Mouse (Mus musculus) neural tube, embryonic 13.5 days (tissue): ENCODE measurements at regions not wholly inside any gene's neighbourhood (a gene's known extent, or its start where the extent isn't known, plus 50 kb on each side); places are given as distances from the start of the nearest gene placed in this dataset.

Source experiments
- ATAC-seq: fragments of 200-750 bp; cut with Nextera tagmentation; 2 replicates; pipeline ENCODE4 v1.8.0; 2017; ENCODE audit warnings: low read depth, mild to moderate bottlenecking, moderate TSS enrichment, moderate library complexity
- H3K27ac ChIP-seq: fragments of 300-500 bp; sonication (generic); replicated peaks from 2 replicates; pipeline ENCODE4 v1.5.1; 2015; ENCODE audit warnings: moderate library complexity, mild to moderate bottlenecking, inconsistent platforms
- H3K27me3 ChIP-seq: fragments of 300-500 bp; sonication (generic); 2 replicates; pipeline ENCODE4 v1.6.1; 2015; ENCODE audit warnings: mild to moderate bottlenecking, inconsistent platforms
- H3K36me3 ChIP-seq: fragments of 300-500 bp; sonication (generic); 2 replicates; pipeline ENCODE4 v1.6.1; 2015; ENCODE audit warnings: mild to moderate bottlenecking, inconsistent platforms
- H3K4me1 ChIP-seq: fragments of 300-500 bp; sonication (generic); replicated peaks from 2 replicates; pipeline ENCODE4 v1.6.1; 2015; ENCODE audit warnings: inconsistent platforms
- H3K4me2 ChIP-seq: fragments of 300-500 bp; sonication (generic); 2 replicates; pipeline ENCODE4 v1.6.1; 2015; ENCODE audit warnings: inconsistent platforms, mild to moderate bottlenecking, moderate library complexity
- H3K4me3 ChIP-seq: fragments of 300-500 bp; sonication (generic); 2 replicates; pipeline ENCODE4 v1.5.1; 2015; ENCODE audit warnings: mild to moderate bottlenecking, inconsistent platforms
- H3K9ac ChIP-seq: fragments of 300-500 bp; sonication (generic); 2 replicates; pipeline ENCODE4 v1.6.1; 2015; ENCODE audit warnings: moderate library complexity, mild to moderate bottlenecking, inconsistent platforms
- H3K9me3 ChIP-seq: fragments of 300-500 bp; sonication (generic); 2 replicates; pipeline ENCODE4 v1.6.1; 2016; ENCODE audit warnings: inconsistent platforms
- WGBS: fragments of 180-500 bp; shearing (Covaris S2); methylation state at CpG from one replicate; pipeline ENCODE4 v1.1.7; 2015; 5-methylcytosine and 5-hydroxymethylcytosine counted together

DNA sequence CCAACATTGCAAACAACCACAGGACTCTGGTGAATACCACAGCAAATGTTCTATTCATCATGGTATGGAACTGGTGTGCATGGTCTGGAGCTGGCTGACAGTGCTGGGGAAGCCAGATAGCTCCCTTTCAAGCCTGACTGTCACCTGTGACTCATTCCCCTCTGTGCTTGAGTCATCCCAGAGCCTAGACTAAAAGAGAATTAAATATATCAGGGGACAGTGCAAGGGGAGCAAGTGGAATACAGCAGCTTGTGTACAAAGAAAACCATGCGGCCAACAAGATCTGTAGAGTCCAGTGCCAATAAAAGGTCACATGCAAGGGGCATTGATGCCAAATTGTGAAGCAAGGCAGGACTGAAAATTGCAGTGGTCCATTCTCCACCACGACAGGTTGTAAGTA is 117.7 kb downstream of the Pah start:
- Histone ChIP-seq H3K27ac (no peak overlapping the region), H3K9me3 (no peaks in the 10 kb centered on the region), H3K4me1 (no peaks in the 10 kb centered on the region), H3K9ac (no peak overlapping the region), H3K36me3 (no peaks in the 10 kb centered on the region), H3K4me3 (no peak overlapping the region), H3K27me3 (no peaks in the 10 kb centered on the region), H3K4me2 (no peak overlapping the region)
- ATAC-seq = no peak
- 85% methylated on average over 2 of the region's 2 CpGs for WGBS

DNA sequence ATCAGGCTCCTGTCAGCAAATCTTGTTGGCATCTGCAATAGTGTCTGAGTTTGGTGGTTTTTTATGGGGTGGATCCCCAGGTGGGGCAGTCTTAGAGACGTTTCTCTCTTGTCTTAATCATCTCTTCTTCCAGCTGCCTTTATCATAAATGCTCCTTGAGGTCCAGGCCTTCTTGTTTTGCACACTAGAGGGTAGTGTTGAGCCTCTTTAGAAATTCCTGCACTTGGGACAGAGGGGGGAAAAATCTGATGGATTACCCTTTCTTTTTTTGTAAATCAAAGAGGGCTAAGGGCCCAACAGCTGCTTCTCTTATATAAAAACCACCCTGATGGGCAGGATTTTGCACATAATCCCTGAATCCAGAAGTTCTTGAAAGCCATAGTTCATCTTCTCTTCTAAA is 127.5 kb downstream of the Pah start:
- Histone ChIP-seq H3K27ac (no peak overlapping the region), H3K4me2 (no peak overlapping the region), H3K36me3 (no peaks in the 10 kb centered on the region), H3K4me1 (peaks cover 8% of the 10 kb centered on the region), H3K27me3 (no peaks in the 10 kb centered on the region), H3K9me3 (no peaks in the 10 kb centered on the region), H3K9ac (no peak overlapping the region), H3K4me3 (no peak overlapping the region)
- 22% methylated on average over 1 of the region's 1 CpGs for WGBS
- no peak for ATAC-seq

DNA sequence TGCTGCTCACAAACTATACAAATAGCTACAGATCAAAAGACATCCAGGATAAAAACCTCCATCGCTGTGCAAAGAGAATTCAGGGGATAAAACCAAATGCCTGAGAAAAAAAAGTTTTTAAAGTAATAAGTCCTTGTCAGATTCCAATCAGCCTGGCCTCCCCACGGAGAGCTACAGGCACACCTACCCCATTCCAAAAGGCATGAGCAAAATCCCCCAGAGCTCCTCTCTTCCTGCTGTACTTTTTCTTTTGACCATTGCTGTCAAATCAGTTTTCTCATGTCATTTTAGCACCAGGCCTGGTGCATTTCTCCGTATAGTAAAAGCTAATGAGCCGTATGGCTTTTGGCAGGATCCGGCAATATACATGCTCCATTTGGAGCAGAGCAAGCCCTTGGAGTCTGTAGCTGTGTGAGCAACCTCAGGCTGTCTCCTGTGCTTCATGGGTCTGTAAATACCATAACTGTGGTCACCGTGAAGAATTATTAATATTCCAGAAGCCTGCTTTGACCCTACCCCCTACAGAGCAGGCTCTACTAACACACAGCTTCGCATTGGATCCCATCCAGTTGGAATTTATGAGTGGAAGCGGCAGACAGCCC is 130.6 kb downstream of the Pah start:
- ATAC-seq = no peak
- Histone ChIP-seq H3K36me3 (no peaks in the 10 kb centered on the region), H3K27me3 (no peaks in the 10 kb centered on the region), H3K27ac (no peak overlapping the region), H3K4me3 (no peak overlapping the region), H3K9me3 (no peaks in the 10 kb centered on the region), H3K4me1 (peaks cover 8% of the 10 kb centered on the region), H3K9ac (no peak overlapping the region), H3K4me2 (no peak overlapping the region)
- WGBS = 70% methylated on average over 8 of the region's 8 CpGs

DNA sequence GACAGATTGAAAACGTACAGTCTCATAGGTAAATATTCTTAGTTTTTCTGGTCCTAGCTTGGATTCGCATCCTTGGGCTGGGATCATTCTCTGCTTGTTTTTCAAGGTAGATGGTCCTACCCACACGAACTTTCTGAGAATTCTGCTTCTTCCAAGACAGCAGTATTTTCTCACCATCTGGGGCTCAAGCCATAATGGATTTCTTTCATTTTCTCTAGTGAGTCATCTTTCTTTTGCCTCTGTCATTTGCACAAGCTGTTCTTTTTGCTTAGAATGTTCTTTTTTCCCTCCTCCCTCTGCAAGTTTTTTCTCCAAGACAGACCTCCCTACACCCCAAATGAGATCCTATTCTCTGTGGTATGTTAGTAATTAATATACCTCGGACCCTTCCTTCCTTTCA is 132.5 kb downstream of the Pah start:
- Histone ChIP-seq H3K4me1 (peaks cover 8% of the 10 kb centered on the region), H3K9ac (no peak overlapping the region), H3K4me3 (no peak overlapping the region), H3K4me2 (no peak overlapping the region), H3K9me3 (no peaks in the 10 kb centered on the region), H3K36me3 (no peaks in the 10 kb centered on the region), H3K27ac (no peak overlapping the region), H3K27me3 (no peaks in the 10 kb centered on the region)
- WGBS = 82% methylated on average over 4 of the region's 4 CpGs
- ATAC-seq = no peak

DNA sequence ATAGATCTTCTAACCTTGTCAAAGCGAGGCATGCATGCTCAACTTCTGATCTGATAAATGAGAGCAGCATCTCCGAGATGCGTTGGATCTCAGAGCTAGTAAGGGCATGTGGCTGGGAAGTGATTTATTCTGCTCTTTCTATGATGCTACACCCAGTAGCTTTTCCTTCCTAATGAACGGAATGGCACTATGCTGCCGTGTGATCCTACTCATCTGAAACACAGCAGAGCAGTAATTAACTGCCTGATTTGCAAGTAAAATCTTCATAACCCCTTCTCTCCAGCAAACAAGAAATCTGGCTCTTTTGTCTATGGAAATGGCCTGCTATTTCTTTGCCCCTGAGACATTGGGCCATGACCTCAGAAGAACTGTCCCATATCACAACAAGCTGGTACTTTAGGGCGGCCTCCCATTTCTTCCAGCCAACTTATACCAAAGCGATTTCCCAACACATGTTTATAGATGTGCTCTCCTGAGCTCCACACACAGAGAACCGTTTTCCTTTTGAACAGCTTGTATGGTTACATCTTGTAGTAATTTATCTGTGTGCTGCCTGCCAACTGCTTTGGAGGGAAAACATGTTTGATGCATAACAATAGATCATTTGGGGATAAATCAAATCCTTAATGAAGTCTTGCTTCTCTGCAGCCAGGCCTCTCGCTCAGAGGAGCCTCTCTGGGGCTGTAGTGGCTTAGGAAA is 144.6 kb downstream of the Pah start:
- H3K36me3 ChIP-seq = no peaks in the 10 kb centered on the region
- H3K4me2 ChIP-seq = no peak overlapping the region
- 47% methylated on average over 9 of the region's 9 CpGs for WGBS
- no peaks in the 10 kb centered on the region for H3K9me3 ChIP-seq
- H3K27me3 ChIP-seq = no peaks in the 10 kb centered on the region
- H3K27ac ChIP-seq = peak overlapping the region; percentile 46
- no peak overlapping the region for H3K9ac ChIP-seq
- H3K4me3 ChIP-seq = no peak overlapping the region
- peak; percentile 86 for ATAC-seq
- H3K4me1 ChIP-seq = peaks cover 13% of the 10 kb centered on the region

DNA sequence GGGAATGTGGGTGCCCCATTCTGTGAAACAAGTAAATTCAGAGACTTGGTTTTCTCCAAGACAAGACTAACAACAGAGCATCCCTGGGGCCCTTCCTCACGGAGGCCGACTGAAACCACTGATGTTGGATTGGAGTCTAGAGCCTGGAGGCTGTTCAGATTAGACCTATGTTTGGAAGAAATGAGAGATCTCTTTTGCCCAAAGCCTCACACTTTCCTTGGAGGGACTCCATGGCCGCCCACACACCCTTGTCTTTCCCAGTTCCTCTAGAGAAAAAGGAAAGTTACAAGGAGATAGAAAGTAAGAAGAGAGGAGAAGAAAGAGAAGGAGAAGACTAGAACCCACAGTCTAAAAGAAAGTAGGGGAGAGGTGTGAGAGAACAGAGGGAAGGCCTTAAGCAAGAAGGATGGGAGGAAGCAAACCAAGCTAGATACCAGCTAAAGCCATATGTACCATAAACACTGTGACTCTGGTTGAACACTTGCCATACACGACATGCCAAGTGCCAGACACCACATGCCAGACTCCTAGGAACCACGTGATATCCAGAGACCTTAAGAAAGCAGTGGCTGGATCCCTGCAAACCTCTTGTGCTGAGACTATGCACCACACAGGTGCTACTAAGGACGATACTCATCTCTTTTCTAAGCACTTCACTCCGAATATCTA is 145.3 kb downstream of the Pah start:
- Histone ChIP-seq H3K4me1 (peaks cover 13% of the 10 kb centered on the region), H3K9me3 (no peaks in the 10 kb centered on the region), H3K27me3 (no peaks in the 10 kb centered on the region), H3K9ac (no peak overlapping the region), H3K36me3 (no peaks in the 10 kb centered on the region), H3K27ac (peak overlapping the region; percentile 46; the same call in 1 of the 2 replicates), H3K4me2 (no peak overlapping the region), H3K4me3 (no peak overlapping the region)
- no peak for ATAC-seq
- WGBS = 77% methylated on average over 7 of the region's 7 CpGs

DNA sequence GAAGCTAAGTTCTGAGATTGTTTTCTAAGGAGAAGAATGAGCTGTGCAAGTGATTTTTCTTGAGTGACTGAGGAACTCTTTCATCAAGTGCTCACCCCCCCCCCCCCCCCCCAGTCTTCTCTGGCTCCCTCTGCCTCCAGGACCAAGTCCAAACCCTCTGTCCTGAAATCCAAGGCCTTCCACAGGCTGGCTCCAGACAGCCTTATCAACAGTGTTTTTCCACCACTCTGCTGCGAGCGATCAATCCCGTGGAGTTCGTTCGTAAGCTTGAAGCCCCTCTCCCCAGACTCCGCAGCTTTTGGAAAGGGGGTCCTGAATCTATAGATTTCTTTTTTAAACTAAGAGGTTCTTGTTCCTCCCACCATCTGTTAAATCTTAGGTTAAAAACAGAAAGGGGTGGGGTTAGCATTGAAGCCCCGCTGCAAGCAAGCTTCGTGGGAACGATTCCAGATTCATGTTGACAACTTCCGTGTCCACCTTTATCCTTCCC is 146.1 kb downstream of the Pah start:
- Histone ChIP-seq H3K4me2 (no peak overlapping the region), H3K4me1 (peaks cover 13% of the 10 kb centered on the region), H3K4me3 (no peak overlapping the region), H3K36me3 (no peaks in the 10 kb centered on the region), H3K27ac (no peak overlapping the region), H3K9me3 (no peaks in the 10 kb centered on the region), H3K9ac (no peak overlapping the region), H3K27me3 (no peaks in the 10 kb centered on the region)
- ATAC-seq = no peak
- WGBS = 90% methylated on average over 10 of the region's 10 CpGs

DNA sequence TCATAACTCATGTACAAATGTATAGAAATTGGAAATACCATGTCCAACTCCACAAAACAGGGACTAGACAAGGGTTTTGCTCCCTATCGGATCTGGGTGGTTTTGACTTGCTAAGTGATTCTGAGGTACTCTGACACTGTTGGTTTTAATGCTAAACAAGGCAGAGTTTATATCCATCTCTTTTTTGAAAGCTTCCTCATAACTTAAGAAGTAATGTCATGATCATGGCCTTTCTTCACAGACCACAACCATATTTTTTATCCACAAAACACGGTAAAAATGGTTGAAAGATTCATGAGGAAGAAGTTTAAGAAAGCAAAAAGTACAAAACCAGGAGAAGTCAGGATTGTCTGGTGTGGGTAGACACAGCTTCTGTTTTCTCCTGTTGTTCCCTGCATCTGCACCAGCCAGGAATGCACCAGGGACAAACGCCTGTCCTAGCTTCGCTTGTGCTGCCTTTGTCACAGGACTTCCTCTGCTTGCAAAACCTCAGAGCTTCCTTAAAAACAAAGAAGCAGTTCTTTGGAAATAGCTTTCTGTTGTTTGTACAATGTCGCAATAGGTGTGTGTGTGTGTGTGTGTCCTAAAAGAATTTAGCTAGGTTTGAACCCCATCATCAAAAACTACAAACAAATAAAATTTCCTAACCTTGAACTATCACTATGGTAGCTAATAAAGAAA is 153.3 kb downstream of the Pah start:
- Histone ChIP-seq H3K9ac (no peak overlapping the region), H3K9me3 (no peaks in the 10 kb centered on the region), H3K4me1 (no peaks in the 10 kb centered on the region), H3K27ac (no peak overlapping the region), H3K36me3 (no peaks in the 10 kb centered on the region), H3K27me3 (no peaks in the 10 kb centered on the region), H3K4me2 (no peak overlapping the region), H3K4me3 (no peak overlapping the region)
- 83% methylated on average over 5 of the region's 5 CpGs for WGBS
- no peak for ATAC-seq

DNA sequence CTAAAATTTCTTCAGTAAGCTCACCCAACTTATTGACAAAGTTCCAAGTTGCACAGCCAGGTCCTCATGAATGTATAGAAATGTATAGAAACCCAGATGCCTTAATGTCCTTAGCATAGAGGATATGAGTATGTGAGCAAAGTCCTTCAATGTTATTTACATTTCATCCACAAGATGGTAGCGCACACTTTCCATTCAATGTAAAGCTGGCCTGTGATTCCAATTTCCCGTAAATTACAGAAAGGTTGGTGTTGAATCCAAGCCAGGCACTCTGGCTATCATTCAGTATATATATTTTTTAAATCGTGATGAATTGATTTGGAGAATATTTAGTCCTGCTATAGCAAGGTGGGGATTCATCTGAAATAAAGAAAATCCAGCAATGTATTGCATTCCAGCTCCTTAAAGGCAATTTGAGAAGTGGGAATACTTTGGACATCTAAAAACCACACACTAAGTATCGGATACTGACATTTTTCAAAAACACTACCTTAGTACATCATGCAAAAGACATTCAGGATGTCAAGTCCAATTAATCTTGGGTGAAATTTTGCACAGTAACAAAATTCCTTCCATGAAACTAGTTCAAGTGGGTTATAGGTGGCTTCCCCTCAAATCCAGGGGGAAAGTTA is 154.6 kb downstream of the Pah start:
- H3K27me3 ChIP-seq = no peaks in the 10 kb centered on the region
- WGBS = 71% methylated on average over 4 of the region's 4 CpGs
- no peak overlapping the region for H3K4me3 ChIP-seq
- no peaks in the 10 kb centered on the region for H3K9me3 ChIP-seq
- H3K9ac ChIP-seq = no peak overlapping the region
- ATAC-seq = no peak
- H3K27ac ChIP-seq = no peak overlapping the region
- no peaks in the 10 kb centered on the region for H3K4me1 ChIP-seq
- H3K4me2 ChIP-seq = no peak overlapping the region
- H3K36me3 ChIP-seq = no peaks in the 10 kb centered on the region

DNA sequence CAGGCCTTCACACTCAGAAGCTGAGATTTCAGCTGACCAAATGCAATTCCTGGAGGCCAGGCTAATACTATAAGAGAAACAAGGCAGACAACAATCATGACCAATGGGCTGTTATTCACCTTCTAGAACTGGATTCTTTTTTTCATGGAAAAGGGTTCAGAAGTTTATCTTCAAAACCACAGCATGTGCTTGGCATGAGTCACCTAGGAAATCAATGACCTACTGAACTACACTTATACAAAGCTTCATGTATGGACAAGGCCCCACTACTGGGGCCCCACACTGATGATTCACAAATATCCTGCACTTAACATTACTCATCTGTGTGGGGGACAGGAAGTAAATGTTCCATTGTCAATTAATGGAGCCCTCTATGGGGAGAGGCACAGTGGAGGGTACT is 157.4 kb downstream of the Pah start:
- Histone ChIP-seq H3K9ac (no peak overlapping the region), H3K9me3 (no peaks in the 10 kb centered on the region)

DNA sequence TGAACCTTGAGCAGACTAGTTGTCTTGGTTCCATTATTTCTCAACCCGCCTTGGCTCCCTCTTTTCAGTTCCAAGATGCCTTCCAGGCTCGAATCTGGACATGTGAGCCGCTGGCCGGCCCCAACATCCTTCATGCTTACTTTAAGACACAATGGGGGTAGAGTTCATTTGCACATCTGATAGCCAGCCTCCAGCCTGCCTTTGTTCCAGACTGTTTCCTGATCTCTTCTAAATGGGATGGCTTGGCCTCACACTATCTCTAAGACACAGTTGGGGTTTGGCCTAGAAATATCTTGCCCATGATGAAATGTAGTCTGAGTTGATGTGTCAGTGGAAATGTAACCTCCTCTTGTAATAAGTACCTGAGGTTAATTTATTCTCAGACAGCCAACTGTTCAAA is 164.7 kb downstream of the Pah start:
- H3K4me3 ChIP-seq = no peak overlapping the region
- no peak for ATAC-seq
- WGBS = 42% methylated on average over 4 of the region's 4 CpGs
- no peak overlapping the region for H3K9ac ChIP-seq
- no peaks in the 10 kb centered on the region for H3K4me1 ChIP-seq
- H3K9me3 ChIP-seq = no peaks in the 10 kb centered on the region
- no peaks in the 10 kb centered on the region for H3K36me3 ChIP-seq
- no peak overlapping the region for H3K4me2 ChIP-seq
- no peaks in the 10 kb centered on the region for H3K27me3 ChIP-seq
- no peak overlapping the region for H3K27ac ChIP-seq

More for the DNA sequence above, 157.4 kb downstream of the Pah start:
- ATAC-seq = no peak
- no peak overlapping the region for H3K4me2 ChIP-seq
- no peak overlapping the region for H3K27ac ChIP-seq
- no peaks in the 10 kb centered on the region for H3K36me3 ChIP-seq
- H3K27me3 ChIP-seq = no peaks in the 10 kb centered on the region
- H3K4me1 ChIP-seq = no peaks in the 10 kb centered on the region
- no peak overlapping the region for H3K4me3 ChIP-seq

DNA sequence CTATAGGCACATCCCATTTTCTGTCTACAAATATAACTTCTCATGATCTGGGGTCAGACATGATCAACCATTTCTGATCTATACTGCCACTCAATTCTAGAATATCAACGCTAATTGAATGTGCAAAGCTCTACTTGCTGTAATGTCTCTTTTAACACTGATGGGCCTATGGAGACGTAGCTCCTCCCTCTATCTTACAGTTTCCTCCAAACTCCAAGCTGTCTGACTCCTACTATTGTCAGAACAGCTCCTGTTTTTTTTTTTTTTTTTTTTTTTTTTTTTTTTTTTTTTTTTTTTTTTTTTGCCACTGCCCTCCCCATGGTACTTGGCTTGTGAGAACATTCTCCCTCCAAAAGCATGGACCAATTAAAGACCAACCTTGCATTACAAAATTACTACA is 165.2 kb downstream of the Pah start:
- H3K9me3 ChIP-seq = no peaks in the 10 kb centered on the region
- ATAC-seq = no peak
- no peaks in the 10 kb centered on the region for H3K36me3 ChIP-seq
- no peak overlapping the region for H3K9ac ChIP-seq
- no peaks in the 10 kb centered on the region for H3K4me1 ChIP-seq
- H3K4me2 ChIP-seq = no peak overlapping the region
- H3K27ac ChIP-seq = no peak overlapping the region
- H3K27me3 ChIP-seq = no peaks in the 10 kb centered on the region
- WGBS = 98% methylated on average over 2 of the region's 2 CpGs
- H3K4me3 ChIP-seq = no peak overlapping the region
